Mouse (Mus musculus): Measurements from ENCODE around the gene Gm2115. TPM values are rescaled to one million over a fixed set of nuclear protein-coding genes. Genes with fewer than 3 reads are reported as not detected.

The Gm2115 gene
- 0.15 and 0.16 TPM in 2 replicates for polyA plus RNA-seq (2012; rRNA removed)

GRCm38 (mm10) chr7:84528796-84529533 is at the start of gene Gm2115:
Gm2115 (plus strand) TSS chr7:84528954.

GRCm38 (mm10) chr7:84606293-84606749 is 77.6 kb downstream of the Gm2115 start, which contains the start of gene Fah:
Fah (minus strand) TSS chr7:84606722.

Other genes starting within 250 kb of the Gm2115 start
- gene Arnt2, start 118.8 kb upstream of the Gm2115 start, polyA plus RNA-seq (2012; rRNA removed): 26.8 and 30.6 TPM in 2 replicates
- 22.0 and 28.8 TPM in 2 replicates for gene Fah, start 77.8 kb downstream of the Gm2115 start, polyA plus RNA-seq (2012; rRNA removed)
- gene Zfand6, start 161.0 kb downstream of the Gm2115 start, polyA plus RNA-seq (2012; rRNA removed): 64.5 and 101 TPM in 2 replicates